Mouse (Mus musculus) forebrain, embryonic 14.5 days (tissue): ENCODE results near the gene Umod. TPM values are rescaled to one million over a fixed set of nuclear protein-coding genes. Genes with fewer than 3 reads are reported as not detected.

Source experiments
- ATAC-seq: fragments of 200-750 bp; cut with Nextera tagmentation; 2 replicates; pipeline ENCODE4 v1.8.0; 2017; ENCODE audit warnings: mild to moderate bottlenecking, moderate library complexity
- DNase-seq: peaks from one replicate; pipeline ENCODE4 v3.0.0-alpha.2; 2015; ENCODE audit warnings: low spot score
- H3K27ac ChIP-seq: fragments of 300-500 bp; sonication (generic); 2 replicates; pipeline ENCODE4 v1.5.1; 2014; ENCODE audit warnings: low read depth, mild to moderate bottlenecking, control low read depth, low read length, moderate library complexity
- H3K27me3 ChIP-seq: fragments of 300-500 bp; sonication (generic); replicated peaks from 2 replicates; pipeline ENCODE4 v1.6.1; 2014; ENCODE audit warnings: low read length, control low read depth, mixed read lengths; ENCODE audit not compliant: control insufficient read depth, insufficient read depth
- H3K36me3 ChIP-seq: fragments of 300-500 bp; sonication (generic); 2 replicates; pipeline ENCODE4 v1.6.1; 2014; ENCODE audit warnings: low read length, control low read depth; ENCODE audit not compliant: control insufficient read depth, insufficient read depth
- H3K4me1 ChIP-seq: fragments of 300-500 bp; sonication (generic); 2 replicates; pipeline ENCODE4 v1.6.1; 2014; ENCODE audit warnings: antibody characterized with exemption, low read length, control low read depth; ENCODE audit not compliant: control insufficient read depth, insufficient read depth
- H3K4me2 ChIP-seq: fragments of 300-500 bp; sonication (generic); 2 replicates; pipeline ENCODE4 v1.6.1; 2014; ENCODE audit warnings: mild to moderate bottlenecking, control low read depth, low read length
- H3K4me3 ChIP-seq: fragments of 300-500 bp; sonication (generic); 2 replicates; pipeline ENCODE4 v1.5.1; 2014; ENCODE audit warnings: low read depth, low read length, control low read depth
- H3K9ac ChIP-seq: fragments of 300-500 bp; sonication (generic); 2 replicates; pipeline ENCODE4 v1.6.1; 2014; ENCODE audit warnings: mild to moderate bottlenecking, low read length, control low read depth, moderate library complexity
- H3K9me3 ChIP-seq: fragments of 300-500 bp; sonication (generic); replicated peaks from 2 replicates; pipeline ENCODE4 v1.6.1; 2016; ENCODE audit warnings: low read length, control low read depth, mixed read lengths; ENCODE audit not compliant: control insufficient read depth
- WGBS: fragments of 180-500 bp; shearing (Covaris S2); extraction: QIAGEN DNeasy Blood & Tissue Kit; methylation state at CpG from one replicate; pipeline ENCODE4 v1.1.7; 2014; 5-methylcytosine and 5-hydroxymethylcytosine counted together
- polyA plus RNA-seq: library from polyadenylated mRNA; unstranded; fragments of >200 nt; fragmentation: Nextera tagmentation; extraction: Ambion mirVana; gene quantifications from 2 replicates; pipeline ENCODE4 v1.2.1, GENCODE M21; 2014

The Umod gene
- polyA plus RNA-seq, 1 experiment from 2014 or later = not detected

GRCm38 (mm10) chr7:119476500-119477389 is 2.3 kb downstream of the Umod start:
- no peaks in the 10 kb centered on the region for H3K4me1 ChIP-seq
- 82% methylated on average over 33 of the region's 33 CpGs for WGBS
- no peak overlapping the region for H3K27ac ChIP-seq
- no peaks in the 10 kb centered on the region for H3K36me3 ChIP-seq
- H3K4me3 ChIP-seq = no peak overlapping the region
- H3K4me2 ChIP-seq = no peak overlapping the region
- ATAC-seq = no peak
- DNase-seq = no peak
- no peak overlapping the region for H3K9ac ChIP-seq
- no peaks in the 10 kb centered on the region for H3K9me3 ChIP-seq
- H3K27me3 ChIP-seq = no peaks in the 10 kb centered on the region

DNA sequence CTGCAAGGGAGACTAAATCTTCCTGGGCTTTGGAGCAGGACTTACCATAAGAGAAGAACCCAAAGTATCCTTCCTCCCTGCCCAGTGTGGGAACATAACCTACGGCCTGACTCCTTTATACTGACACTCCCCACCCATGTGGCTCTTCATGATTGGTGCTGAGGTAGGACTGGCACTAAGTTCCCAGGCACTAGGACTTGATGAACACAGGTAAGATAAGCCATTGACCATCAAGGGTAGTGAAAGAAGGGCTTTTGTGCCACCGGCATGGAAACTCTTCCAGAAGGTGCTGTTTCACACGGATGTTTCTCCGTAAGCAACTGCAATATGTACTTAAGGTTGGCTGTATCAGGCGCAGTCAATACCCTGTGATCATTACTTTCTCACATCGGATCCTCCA is 19.9 kb downstream of the Umod start, which contains the start of gene Gp2:
Gp2 (minus strand) TSS at position 101 of the 400 bp plus-strand sequence.
- no peak for ATAC-seq
- Histone ChIP-seq H3K27me3 (no peaks in the 10 kb centered on the region), H3K36me3 (no peaks in the 10 kb centered on the region), H3K9me3 (no peaks in the 10 kb centered on the region), H3K4me1 (no peaks in the 10 kb centered on the region), H3K4me3 (no peak within 1 kb of the TSS), H3K27ac (no peak within 1 kb of the TSS), H3K4me2 (no peak within 1 kb of the TSS), H3K9ac (no peak within 1 kb of the TSS)
- WGBS = 94% methylated on average over 6 of the region's 6 CpGs
- no peak for DNase-seq

DNA sequence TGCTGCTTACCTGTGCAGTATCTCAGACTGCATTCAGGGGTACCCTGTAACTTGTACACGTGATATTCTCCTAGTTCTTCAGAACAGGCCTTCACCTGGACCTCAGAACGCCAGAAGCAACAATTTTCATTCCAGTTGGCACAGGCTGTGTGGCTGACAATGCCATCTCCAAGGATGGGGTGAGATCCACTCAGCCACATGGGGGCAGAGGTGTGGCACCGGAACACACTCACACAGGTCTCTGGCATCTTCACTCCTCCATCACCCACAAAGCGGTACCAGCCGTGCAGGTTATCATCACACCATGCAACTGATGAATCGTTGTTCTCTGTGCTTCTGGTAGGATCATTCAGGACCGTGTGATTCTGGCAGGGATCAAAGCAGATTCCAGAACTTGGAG is 24.9 kb downstream of the Umod start:
- no peak for DNase-seq
- H3K4me3 ChIP-seq = no peak overlapping the region
- no peaks in the 10 kb centered on the region for H3K36me3 ChIP-seq
- no peaks in the 10 kb centered on the region for H3K9me3 ChIP-seq
- ATAC-seq = no peak
- H3K27ac ChIP-seq = no peak overlapping the region
- H3K27me3 ChIP-seq = no peaks in the 10 kb centered on the region
- H3K9ac ChIP-seq = no peak overlapping the region
- no peaks in the 10 kb centered on the region for H3K4me1 ChIP-seq
- 75% methylated on average over 7 of the region's 7 CpGs for WGBS
- H3K4me2 ChIP-seq = no peak overlapping the region

DNA sequence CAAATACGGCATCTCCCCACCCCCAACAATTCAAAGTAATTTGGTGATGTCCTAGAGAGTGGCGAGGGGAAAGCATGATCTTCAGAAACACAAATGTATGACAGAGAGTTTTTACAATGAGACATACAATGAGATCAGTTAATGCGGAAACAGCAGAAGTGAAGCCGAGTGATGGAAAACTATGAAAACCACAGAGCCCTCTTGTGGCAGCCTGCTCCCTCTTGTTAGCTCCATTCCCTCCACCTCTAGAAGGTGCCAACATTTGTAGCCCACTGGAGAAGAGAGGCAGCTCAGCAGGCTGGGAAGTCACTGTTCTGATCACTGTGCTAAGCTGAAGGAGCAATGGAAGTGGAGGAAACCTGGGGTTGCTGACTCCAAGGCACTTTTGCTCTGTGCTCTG is 35.2 kb downstream of the Umod start:
- WGBS = 68% methylated on average over 4 of the region's 4 CpGs
- ATAC-seq (no peak), DNase-seq (peak; percentile 37)
- Histone ChIP-seq H3K9ac (no peak overlapping the region), H3K4me3 (no peak overlapping the region), H3K27me3 (no peaks in the 10 kb centered on the region), H3K4me2 (no peak overlapping the region), H3K9me3 (no peaks in the 10 kb centered on the region), H3K36me3 (no peaks in the 10 kb centered on the region), H3K27ac (no peak overlapping the region), H3K4me1 (no peaks in the 10 kb centered on the region)

DNA sequence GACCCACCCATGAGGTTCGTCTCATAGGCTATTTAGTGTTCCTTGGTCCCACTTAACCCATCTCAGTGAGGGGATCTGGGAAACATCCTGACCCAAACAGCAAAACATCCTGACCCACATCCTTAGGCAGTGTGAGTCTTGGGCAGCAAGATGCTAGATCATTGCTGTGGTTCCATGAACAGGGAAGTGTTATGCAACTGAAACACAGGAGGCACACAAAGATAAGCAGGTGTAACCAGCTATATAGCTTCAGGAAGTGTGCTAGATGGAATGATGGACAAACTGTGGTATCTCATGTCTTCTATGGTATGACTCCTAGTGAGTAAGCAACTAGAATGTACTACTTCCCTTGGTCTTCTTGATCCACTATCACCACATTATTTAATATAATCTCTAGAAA is 37.1 kb downstream of the Umod start:
- Histone ChIP-seq H3K36me3 (no peaks in the 10 kb centered on the region), H3K4me2 (no peak overlapping the region), H3K27ac (no peak overlapping the region), H3K4me3 (no peak overlapping the region), H3K4me1 (no peaks in the 10 kb centered on the region), H3K27me3 (no peaks in the 10 kb centered on the region), H3K9me3 (no peaks in the 10 kb centered on the region), H3K9ac (no peak overlapping the region)
- ATAC-seq (no peak), DNase-seq (no peak)
- WGBS = 78% methylated on average over 1 of the region's 1 CpGs

DNA sequence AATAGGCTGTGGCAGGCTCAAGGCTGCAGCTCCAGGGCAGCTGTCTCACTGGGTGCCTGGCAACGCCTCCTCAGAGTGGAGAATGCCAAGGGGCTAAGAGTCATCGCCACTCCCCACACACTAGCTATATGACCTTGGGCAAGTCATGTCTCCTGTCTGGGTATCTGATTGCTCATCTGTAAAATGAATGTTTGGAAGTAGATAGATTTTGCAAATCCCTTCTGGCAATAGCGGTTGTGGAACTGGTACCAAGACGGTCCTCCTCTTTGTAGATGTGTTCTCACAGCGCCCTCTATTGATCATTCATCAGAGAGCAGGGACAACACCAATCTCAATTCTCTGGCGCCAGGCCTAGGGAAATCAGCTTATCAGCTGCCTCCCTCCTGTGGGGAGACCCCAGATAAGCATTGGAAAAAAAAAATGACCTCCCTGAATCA is 51.9 kb downstream of the Umod start:
- 13% methylated on average over 6 of the region's 6 CpGs for WGBS
- Histone ChIP-seq H3K36me3 (no peaks in the 10 kb centered on the region), H3K9ac (no peak overlapping the region)

DNA sequence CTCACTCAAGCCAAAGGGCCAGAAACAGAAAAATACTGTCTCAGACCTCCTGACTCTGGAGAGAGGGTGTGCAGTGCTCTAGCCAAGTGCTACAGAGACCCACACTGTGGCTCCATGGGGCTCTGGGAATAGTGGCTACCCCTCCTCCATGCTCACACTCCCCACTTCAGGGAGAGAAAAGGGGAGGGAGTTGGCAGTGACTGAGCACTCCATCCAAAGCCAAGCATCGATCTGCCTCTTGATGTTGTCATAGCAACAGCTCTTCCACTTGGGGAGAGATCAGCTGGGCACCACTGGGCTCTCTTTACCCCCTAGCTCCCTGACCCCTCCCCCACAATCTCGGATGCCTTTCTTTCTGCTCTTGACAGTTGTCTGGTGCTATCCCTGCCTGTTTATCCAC is 58.4 kb downstream of the Umod start:
- WGBS = 11% methylated on average over 2 of the region's 2 CpGs
- H3K27ac ChIP-seq = no peak overlapping the region

More for the DNA sequence above, 51.9 kb downstream of the Umod start:
- H3K4me2 ChIP-seq = no peak overlapping the region
- peak; percentile 90 for ATAC-seq
- H3K9me3 ChIP-seq = no peaks in the 10 kb centered on the region
- peak; percentile 92 for DNase-seq
- no peak overlapping the region for H3K4me3 ChIP-seq
- no peaks in the 10 kb centered on the region for H3K27me3 ChIP-seq
- no peaks in the 10 kb centered on the region for H3K4me1 ChIP-seq
- H3K27ac ChIP-seq = no peak overlapping the region

GRCm38 (mm10) chr7:119418523-119418922 is 60.6 kb downstream of the Umod start:
- DNase-seq = no peak
- H3K9ac ChIP-seq = no peak overlapping the region
- no peak overlapping the region for H3K4me2 ChIP-seq
- H3K4me3 ChIP-seq = no peak overlapping the region
- peaks cover 6% of the 10 kb centered on the region; the same call in 1 of the 2 replicates for H3K4me1 ChIP-seq
- no peaks in the 10 kb centered on the region for H3K9me3 ChIP-seq
- H3K27ac ChIP-seq = no peak overlapping the region
- no peaks in the 10 kb centered on the region for H3K27me3 ChIP-seq
- ATAC-seq = no peak
- no peaks in the 10 kb centered on the region for H3K36me3 ChIP-seq
- WGBS = 93% methylated on average over 1 of the region's 1 CpGs

More for the DNA sequence above, 58.4 kb downstream of the Umod start:
- no peaks in the 10 kb centered on the region for H3K9me3 ChIP-seq
- no peaks in the 10 kb centered on the region for H3K27me3 ChIP-seq
- no peaks in the 10 kb centered on the region for H3K36me3 ChIP-seq
- H3K9ac ChIP-seq = no peak overlapping the region
- H3K4me3 ChIP-seq = no peak overlapping the region
- ATAC-seq (peak; percentile 77), DNase-seq (peak; percentile 67)
- peaks cover 6% of the 10 kb centered on the region; the same call in 1 of the 2 replicates for H3K4me1 ChIP-seq
- H3K4me2 ChIP-seq = no peak overlapping the region
